Mouse (Mus musculus) kidney, embryonic 15.5 days (tissue): ENCODE results near the gene Fbxo40. TPM values are rescaled to one million over a fixed set of nuclear protein-coding genes. Genes with fewer than 3 reads are reported as not detected.

Experiments
- ATAC-seq: fragments of 200-750 bp; cut with Nextera tagmentation; replicated peaks from 2 replicates; pipeline ENCODE4 v1.8.0; 2017; ENCODE audit warnings: moderate TSS enrichment; ENCODE audit not compliant: low FRiP score
- H3K27ac ChIP-seq: fragments of 300-500 bp; sonication (generic); 2 replicates; pipeline ENCODE4 v1.5.1; 2015; ENCODE audit warnings: mild to moderate bottlenecking, inconsistent platforms
- H3K27me3 ChIP-seq: fragments of 300-500 bp; sonication (generic); 2 replicates; pipeline ENCODE4 v1.6.1; 2015; ENCODE audit warnings: inconsistent platforms
- H3K36me3 ChIP-seq: fragments of 300-500 bp; sonication (generic); 2 replicates; pipeline ENCODE4 v1.6.1; 2015; ENCODE audit warnings: inconsistent platforms
- H3K4me1 ChIP-seq: fragments of 300-500 bp; sonication (generic); 2 replicates; pipeline ENCODE4 v1.6.1; 2015; ENCODE audit warnings: inconsistent platforms
- H3K4me2 ChIP-seq: fragments of 300-500 bp; sonication (generic); 2 replicates; pipeline ENCODE4 v1.6.1; 2015; ENCODE audit warnings: moderate library complexity, mild to moderate bottlenecking, inconsistent platforms
- H3K4me3 ChIP-seq: fragments of 300-500 bp; sonication (generic); replicated peaks from 2 replicates; pipeline ENCODE4 v1.5.1; 2015; ENCODE audit warnings: mild to moderate bottlenecking, inconsistent platforms
- H3K9ac ChIP-seq: fragments of 300-500 bp; sonication (generic); 2 replicates; pipeline ENCODE4 v1.6.1; 2015; ENCODE audit warnings: mild to moderate bottlenecking, inconsistent platforms
- H3K9me3 ChIP-seq: fragments of 300-500 bp; sonication (generic); replicated peaks from 2 replicates; pipeline ENCODE4 v1.6.1; 2016; ENCODE audit warnings: inconsistent platforms
- WGBS: fragments of 180-500 bp; shearing (Covaris S2); methylation state at CpG from one replicate; pipeline ENCODE4 v1.1.7; 2015; ENCODE audit warnings: mixed read lengths; 5-methylcytosine and 5-hydroxymethylcytosine counted together
- polyA plus RNA-seq: library from polyadenylated mRNA; unstranded; fragments of >200 nt; fragmentation: Nextera tagmentation; extraction: Ambion mirVana; gene quantifications from 2 replicates; pipeline ENCODE4 v1.2.1, GENCODE M21; 2015

Gene Fbxo40
- polyA plus RNA-seq, result 1.4 and 1.5 TPM in 2 replicates

GRCm38 (mm10) chr16:36989999-36990625 lies at the start of gene Fbxo40:
Gene Fbxo40 (minus strand): TSS chr16:36990467.
- H3K9ac ChIP-seq, result no peak within 1 kb of the TSS
- H3K4me3 ChIP-seq, result 0 out of 2 replicates have a peak within 1 kb of the TSS, but pooled peaks have one; percentile 10
- no peaks in the 10 kb centered on the region for H3K36me3 ChIP-seq
- 60% methylated on average over 18 of the region's 18 CpGs for WGBS
- H3K9me3 ChIP-seq, result no peaks in the 10 kb centered on the region
- H3K27me3 ChIP-seq, result no peaks in the 10 kb centered on the region
- peak within 1 kb of the TSS; percentile 27 for H3K4me2 ChIP-seq
- no peaks in the 10 kb centered on the region for H3K4me1 ChIP-seq
- no peak within 1 kb of the TSS for H3K27ac ChIP-seq
- ATAC-seq, result peak; percentile 59; the same call in 1 of the 2 replicates

GRCm38 (mm10) chr16:37034751-37035150 lies 44.5 kb upstream of the Fbxo40 start:
- WGBS, result 92% methylated on average over 8 of the region's 8 CpGs
- Histone ChIP-seq H3K4me1 (no peaks in the 10 kb centered on the region), H3K9me3 (no peaks in the 10 kb centered on the region), H3K27me3 (no peaks in the 10 kb centered on the region), H3K36me3 (peaks cover 39% of the 10 kb centered on the region), H3K9ac (no peak overlapping the region), H3K27ac (no peak overlapping the region), H3K4me2 (no peak overlapping the region), H3K4me3 (no peak overlapping the region)
- no peak for ATAC-seq

DNA sequence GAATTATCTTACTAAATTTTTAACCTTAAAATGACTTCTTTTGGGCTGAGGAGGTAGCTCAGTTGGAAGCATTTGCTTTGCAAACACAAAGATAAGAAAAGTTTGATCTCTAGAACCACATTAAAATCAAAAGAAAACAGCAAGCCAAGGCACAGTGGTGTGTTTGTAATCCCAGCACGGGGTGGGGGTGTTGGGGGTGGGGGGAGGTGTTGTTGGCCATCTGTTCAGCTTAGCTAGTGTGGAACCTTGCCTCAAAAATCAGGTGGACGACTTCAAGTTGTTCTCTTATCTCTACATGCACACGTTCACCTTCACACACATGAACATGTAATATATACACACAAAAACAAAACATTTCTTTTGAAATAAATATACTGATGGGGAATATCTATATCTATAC lies 41.7 kb upstream of the Fbxo40 start:
- no peak for ATAC-seq
- Histone ChIP-seq H3K4me1 (no peaks in the 10 kb centered on the region), H3K27me3 (no peaks in the 10 kb centered on the region), H3K36me3 (peaks cover 38% of the 10 kb centered on the region), H3K4me2 (no peak overlapping the region), H3K9me3 (no peaks in the 10 kb centered on the region), H3K9ac (no peak overlapping the region), H3K4me3 (no peak overlapping the region), H3K27ac (no peak overlapping the region)
- WGBS, result 77% methylated on average over 3 of the region's 3 CpGs

GRCm38 (mm10) chr16:37027581-37027980 lies 37.3 kb upstream of the Fbxo40 start:
- no peak overlapping the region for H3K4me2 ChIP-seq
- no peaks in the 10 kb centered on the region for H3K9me3 ChIP-seq
- no peak for ATAC-seq
- H3K4me3 ChIP-seq, result no peak overlapping the region
- no peak overlapping the region for H3K27ac ChIP-seq
- H3K36me3 ChIP-seq, result peaks cover 21% of the 10 kb centered on the region
- no peaks in the 10 kb centered on the region for H3K27me3 ChIP-seq
- WGBS, result 76% methylated on average over 3 of the region's 3 CpGs
- no peaks in the 10 kb centered on the region for H3K4me1 ChIP-seq
- H3K9ac ChIP-seq, result no peak overlapping the region

DNA sequence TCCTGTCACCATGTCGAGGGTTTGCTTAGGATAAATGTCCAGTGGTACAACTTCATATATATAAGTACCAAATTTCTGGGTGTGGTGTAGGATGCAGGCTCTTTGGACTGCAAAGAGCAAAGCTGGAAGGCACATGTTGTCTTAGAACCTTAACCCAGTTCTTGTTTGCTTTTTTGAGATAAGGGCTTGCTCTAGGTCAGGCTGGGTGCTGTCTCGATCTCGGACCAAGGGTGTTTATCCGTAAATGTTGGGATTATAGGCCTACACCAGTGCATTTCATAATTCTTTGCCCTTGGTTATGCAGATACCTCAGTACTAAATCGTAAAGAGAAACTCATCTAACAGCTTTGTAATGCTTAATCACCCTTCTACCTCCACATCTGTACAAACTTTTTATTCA lies 22.1 kb upstream of the Fbxo40 start:
- no peak; the same call in 1 of the 2 replicates for ATAC-seq

GRCm38 (mm10) chr16:37011922-37012289 lies 21.6 kb upstream of the Fbxo40 start:
- peak overlapping the region; percentile 74 for H3K4me3 ChIP-seq
- WGBS, result under 1% methylated on average over 26 of the region's 26 CpGs
- H3K4me1 ChIP-seq, result peaks cover 17% of the 10 kb centered on the region
- no peaks in the 10 kb centered on the region for H3K9me3 ChIP-seq
- no peaks in the 10 kb centered on the region for H3K27me3 ChIP-seq
- peak overlapping the region; percentile 77 for H3K9ac ChIP-seq
- ATAC-seq, result peak; percentile 78
- peaks cover 13% of the 10 kb centered on the region; the same call in 1 of the 2 replicates for H3K36me3 ChIP-seq
- peak overlapping the region; percentile 84 for H3K4me2 ChIP-seq
- H3K27ac ChIP-seq, result 0 out of 2 replicates have a peak overlapping the region, but pooled peaks have one; percentile 10

More for the DNA sequence above, 22.1 kb upstream of the Fbxo40 start:
- Histone ChIP-seq H3K4me1 (peaks cover 17% of the 10 kb centered on the region), H3K27me3 (no peaks in the 10 kb centered on the region), H3K4me2 (peak overlapping the region; percentile 84), H3K4me3 (peak overlapping the region; percentile 74), H3K36me3 (peaks cover 13% of the 10 kb centered on the region; the same call in 1 of the 2 replicates), H3K27ac (no peak overlapping the region), H3K9ac (peak overlapping the region; percentile 77), H3K9me3 (no peaks in the 10 kb centered on the region)
- 64% methylated on average over 5 of the region's 5 CpGs for WGBS

GRCm38 (mm10) chr16:37011061-37011921 lies 21.0 kb upstream of the Fbxo40 start, which contains the start of gene Polq:
Gene Polq (plus strand): TSS chr16:37011786.
- no peaks in the 10 kb centered on the region for H3K27me3 ChIP-seq
- peaks cover 17% of the 10 kb centered on the region for H3K4me1 ChIP-seq
- H3K9ac ChIP-seq, result peak within 1 kb of the TSS; percentile 77
- WGBS, result 3% methylated on average over 30 of the region's 30 CpGs
- no peaks in the 10 kb centered on the region for H3K9me3 ChIP-seq
- H3K4me3 ChIP-seq, result peak within 1 kb of the TSS; percentile 74
- H3K4me2 ChIP-seq, result peak within 1 kb of the TSS; percentile 84
- H3K27ac ChIP-seq, result 0 out of 2 replicates have a peak within 1 kb of the TSS, but pooled peaks have one; percentile 10
- peaks cover 13% of the 10 kb centered on the region; the same call in 1 of the 2 replicates for H3K36me3 ChIP-seq
- peak; percentile 98 for ATAC-seq

GRCm38 (mm10) chr16:37010370-37010769 lies 20.1 kb upstream of the Fbxo40 start:
- H3K36me3 ChIP-seq, result 0 out of 2 replicates have a peak, but pooled peaks cover 6% of the 10 kb centered on the region
- H3K27ac ChIP-seq, result no peak overlapping the region
- WGBS, result 58% methylated on average over 4 of the region's 4 CpGs
- no peak overlapping the region for H3K9ac ChIP-seq
- no peak overlapping the region for H3K4me3 ChIP-seq
- peaks cover 17% of the 10 kb centered on the region for H3K4me1 ChIP-seq
- no peaks in the 10 kb centered on the region for H3K9me3 ChIP-seq
- ATAC-seq, result peak; percentile 46; the same call in 1 of the 2 replicates
- no peaks in the 10 kb centered on the region for H3K27me3 ChIP-seq
- H3K4me2 ChIP-seq, result peak overlapping the region; percentile 84; the same call in 1 of the 2 replicates

DNA sequence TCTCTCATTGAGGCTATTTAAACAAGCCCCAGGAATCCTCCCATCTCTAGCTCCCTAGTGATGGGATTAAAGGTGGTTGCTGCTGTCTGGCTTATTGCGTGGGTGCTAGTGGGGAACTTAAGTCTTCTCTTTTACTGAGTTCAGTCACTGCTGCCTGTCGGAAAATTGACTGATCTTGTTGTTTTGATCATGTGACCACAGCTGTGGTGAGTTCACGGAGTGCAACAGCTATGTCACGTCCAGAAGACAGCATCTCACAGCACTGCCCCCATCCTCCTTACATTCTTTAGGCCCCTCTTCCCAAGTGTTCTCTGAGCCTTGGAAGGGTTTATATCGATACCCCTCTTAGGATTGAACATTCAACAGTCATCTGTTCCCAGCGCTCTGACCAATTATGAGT lies 19.0 kb upstream of the Fbxo40 start:
- Histone ChIP-seq H3K9me3 (no peaks in the 10 kb centered on the region), H3K9ac (no peak overlapping the region), H3K27ac (no peak overlapping the region), H3K27me3 (no peaks in the 10 kb centered on the region), H3K4me3 (no peak overlapping the region), H3K4me1 (peaks cover 17% of the 10 kb centered on the region), H3K4me2 (no peak overlapping the region), H3K36me3 (no peaks in the 10 kb centered on the region)
- no peak for ATAC-seq
- WGBS, result 67% methylated on average over 6 of the region's 6 CpGs

DNA sequence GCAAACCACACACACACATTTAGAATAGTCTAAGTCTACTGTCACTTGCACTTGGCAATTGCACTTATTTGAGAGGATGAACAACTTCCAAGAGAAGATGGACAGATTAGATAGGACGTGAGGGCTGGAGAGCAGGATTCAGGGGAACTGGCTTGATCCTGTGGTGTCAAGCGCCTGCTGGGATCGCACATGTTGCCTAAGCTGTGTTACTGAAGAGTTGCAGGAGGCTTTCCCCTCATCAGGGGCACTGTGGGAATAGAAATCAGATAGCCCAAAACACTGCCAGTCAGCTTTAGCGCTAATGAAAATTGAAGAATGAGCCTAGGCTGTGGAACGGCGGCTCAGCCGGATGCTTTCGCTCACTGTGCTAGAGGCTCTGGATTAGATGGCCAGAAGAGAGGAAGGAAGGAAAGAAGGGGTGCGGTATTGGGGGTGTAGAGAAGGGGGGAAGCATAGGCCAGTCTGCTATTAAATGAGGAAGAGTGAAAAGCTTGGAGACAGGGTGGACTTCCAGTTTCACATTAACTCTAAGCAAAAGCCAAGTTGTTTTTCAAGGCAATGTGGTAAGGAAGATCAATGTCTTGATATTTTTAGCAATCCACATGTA lies 9.2 kb upstream of the Fbxo40 start:
- Histone ChIP-seq H3K27me3 (no peaks in the 10 kb centered on the region), H3K4me2 (no peak overlapping the region), H3K4me3 (no peak overlapping the region), H3K9me3 (no peaks in the 10 kb centered on the region), H3K27ac (no peak overlapping the region), H3K36me3 (no peaks in the 10 kb centered on the region), H3K9ac (no peak overlapping the region), H3K4me1 (no peaks in the 10 kb centered on the region)
- WGBS, result 85% methylated on average over 9 of the region's 9 CpGs
- ATAC-seq, result no peak

DNA sequence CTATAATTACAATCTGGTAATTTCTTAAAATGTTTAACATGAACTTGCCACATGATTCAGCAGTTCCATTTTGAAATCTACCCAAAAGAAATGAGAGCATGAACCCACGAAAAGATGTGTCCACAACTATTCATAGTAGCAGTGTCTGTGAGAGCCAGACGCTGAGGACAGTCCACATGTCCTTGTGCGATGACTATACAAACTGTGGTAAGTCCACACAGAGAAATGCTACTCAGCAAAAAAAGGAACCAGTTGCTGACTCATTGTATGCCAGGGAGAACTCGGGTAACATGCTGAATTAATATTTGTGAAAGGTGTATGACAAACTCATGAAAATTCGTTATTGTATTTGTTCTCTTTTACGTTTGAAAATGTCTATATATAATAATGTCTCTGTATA lies 7.4 kb upstream of the Fbxo40 start:
- H3K9me3 ChIP-seq, result no peaks in the 10 kb centered on the region
- H3K36me3 ChIP-seq, result no peaks in the 10 kb centered on the region
- ATAC-seq, result no peak
- H3K27me3 ChIP-seq, result no peaks in the 10 kb centered on the region
- no peak overlapping the region for H3K4me3 ChIP-seq
- H3K27ac ChIP-seq, result no peak overlapping the region
- H3K4me1 ChIP-seq, result no peaks in the 10 kb centered on the region
- no peak overlapping the region for H3K4me2 ChIP-seq
- no peak overlapping the region for H3K9ac ChIP-seq
- WGBS, result 83% methylated on average over 6 of the region's 6 CpGs
